Mouse (Mus musculus) spleen, adult 18-20 months (tissue): Measurements from ENCODE around the gene Large2.
A peak's percentile ranks its signal among the peaks of the same experiment; 100 is the strongest.

Experiments
- DNase-seq, 2 experiments: peaks; one replicate each; pipeline ENCODE4 v3.0.0; 2022; ENCODE audit warnings: mixed read lengths in 2 of 2

The Large2 gene

GRCm38 (mm10) chr2:92390206-92390930, 15.7 kb upstream of the Large2 start:
- DNase-seq, result no peak

DNA sequence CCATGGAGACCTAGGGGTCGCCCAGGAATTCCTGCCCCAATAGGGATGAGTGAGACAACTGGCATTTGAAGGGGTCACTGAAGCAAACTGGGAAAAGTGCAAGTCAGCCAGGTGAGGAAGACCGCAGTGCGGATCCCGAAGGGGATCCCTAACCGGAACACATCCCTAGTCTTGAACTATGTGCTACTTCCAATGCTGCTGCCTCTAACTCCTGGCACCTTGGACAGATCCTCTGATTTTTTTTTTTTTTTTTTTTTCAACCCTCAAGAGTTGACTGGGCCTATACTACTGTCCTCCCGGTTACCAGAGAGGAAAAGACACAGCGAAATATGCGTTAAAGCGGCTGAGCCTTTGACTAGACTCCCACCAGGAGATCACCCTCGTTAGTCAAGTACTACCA, 15.0 kb upstream of the Large2 start:
- no peak for DNase-seq

GRCm38 (mm10) chr2:92388891-92389641, 14.4 kb upstream of the Large2 start:
- DNase-seq, result peak; percentile 30 to 33

DNA sequence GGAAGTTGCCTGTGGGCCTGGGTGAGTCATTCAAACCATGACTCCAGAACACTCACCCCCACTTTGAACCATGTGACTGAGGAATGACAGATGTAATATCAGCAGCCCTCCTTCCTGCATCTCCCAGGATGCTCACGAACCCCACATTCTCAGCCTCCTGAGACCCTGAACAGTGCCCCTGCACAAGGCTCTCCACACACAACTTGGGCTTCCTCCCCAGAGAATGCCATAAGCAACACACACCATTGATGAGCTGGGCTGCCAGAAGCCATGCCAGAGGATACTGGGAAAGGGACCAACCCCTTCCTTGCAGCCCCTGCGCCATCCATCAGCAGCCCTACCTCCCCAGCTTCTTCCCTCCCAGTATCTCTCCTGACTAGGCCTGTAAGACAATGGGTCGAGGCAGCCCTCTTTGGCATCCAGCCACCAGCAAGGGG, 13.4 kb upstream of the Large2 start:
- no peak for DNase-seq

DNA sequence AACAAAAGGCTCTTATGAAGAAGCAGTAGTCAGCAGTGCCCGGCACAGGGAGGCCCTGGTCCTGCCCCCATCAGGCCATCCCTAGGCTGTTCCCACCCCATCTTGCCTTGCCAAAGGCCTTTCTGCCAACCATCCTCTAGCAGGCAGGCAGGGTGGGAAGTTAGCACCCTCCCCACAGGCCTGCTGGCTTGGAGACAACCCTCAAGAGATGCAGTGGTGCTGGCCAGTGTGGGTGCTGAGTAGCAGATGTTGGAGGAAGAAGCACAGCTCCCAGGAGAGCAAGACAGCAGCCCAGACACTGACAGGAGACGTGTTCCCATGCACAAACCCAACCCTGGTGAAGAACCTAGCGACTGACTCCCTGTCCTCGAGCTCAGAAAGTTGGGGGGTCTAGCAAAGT, 13.0 kb upstream of the Large2 start:
- no peak for DNase-seq

DNA sequence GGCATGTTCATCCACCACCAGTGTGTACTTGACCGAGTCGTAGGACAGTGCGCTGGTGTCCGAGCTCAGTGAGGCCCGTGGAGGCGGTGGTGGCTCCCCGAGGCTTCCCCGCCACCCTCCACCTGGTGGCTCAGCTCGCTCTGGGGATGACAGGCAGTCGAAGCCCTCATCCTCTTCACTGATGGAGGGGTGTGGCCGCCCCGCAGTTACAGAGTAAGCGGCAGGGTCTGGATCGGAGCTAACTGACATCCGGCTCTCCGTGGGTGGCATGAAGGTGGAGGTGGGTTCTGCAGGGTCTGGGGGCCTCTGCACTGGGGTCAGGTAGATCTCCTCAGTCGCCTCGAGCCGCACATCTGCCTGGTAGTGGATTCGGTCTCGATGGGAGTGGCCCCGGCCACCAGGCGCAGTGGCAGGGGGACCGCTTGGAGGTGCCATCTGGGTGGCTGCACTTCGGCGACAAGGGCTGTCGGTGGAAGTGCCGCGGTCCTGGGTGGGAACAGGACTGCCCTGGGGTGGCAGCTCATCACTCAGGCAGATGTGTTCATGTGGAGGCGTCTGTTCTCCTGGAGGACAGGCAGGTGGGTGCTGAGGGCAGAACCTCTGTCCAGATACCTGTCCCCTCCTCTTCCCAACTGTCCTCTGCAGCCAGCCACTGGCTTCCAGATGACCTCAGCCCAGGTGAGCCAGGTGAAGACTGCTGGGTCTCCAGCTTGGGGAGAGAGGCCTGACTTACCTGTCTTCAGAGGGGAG, 12.3 kb upstream of the Large2 start:
- DNase-seq, result no peak

GRCm38 (mm10) chr2:92385113-92386051, 10.7 kb upstream of the Large2 start:
- no peak for DNase-seq

DNA sequence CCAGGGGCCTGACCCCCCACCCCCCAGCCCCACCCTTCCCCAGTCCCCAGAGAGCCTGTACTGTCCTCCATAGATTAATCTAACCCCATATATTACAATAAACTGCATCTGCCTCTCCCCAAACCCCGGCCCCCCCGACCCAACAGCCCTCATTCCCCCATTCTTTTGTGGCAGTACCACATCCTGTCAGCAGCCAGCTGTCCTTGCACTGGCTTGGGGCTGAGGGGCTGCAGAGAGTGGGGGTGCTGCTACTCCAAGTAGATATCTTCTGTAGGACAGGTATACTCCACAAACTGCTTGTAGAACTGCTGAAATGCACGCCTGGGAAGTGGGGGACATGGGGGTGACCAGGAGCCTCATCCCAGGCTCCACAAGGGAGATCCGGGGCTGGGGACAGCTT, 9.4 kb upstream of the Large2 start:
- no peak for DNase-seq

- no peak for DNase-seq
Measured at GRCm38 (mm10) chr2:92382759-92383158, 8.1 kb upstream of the Large2 start.

DNA sequence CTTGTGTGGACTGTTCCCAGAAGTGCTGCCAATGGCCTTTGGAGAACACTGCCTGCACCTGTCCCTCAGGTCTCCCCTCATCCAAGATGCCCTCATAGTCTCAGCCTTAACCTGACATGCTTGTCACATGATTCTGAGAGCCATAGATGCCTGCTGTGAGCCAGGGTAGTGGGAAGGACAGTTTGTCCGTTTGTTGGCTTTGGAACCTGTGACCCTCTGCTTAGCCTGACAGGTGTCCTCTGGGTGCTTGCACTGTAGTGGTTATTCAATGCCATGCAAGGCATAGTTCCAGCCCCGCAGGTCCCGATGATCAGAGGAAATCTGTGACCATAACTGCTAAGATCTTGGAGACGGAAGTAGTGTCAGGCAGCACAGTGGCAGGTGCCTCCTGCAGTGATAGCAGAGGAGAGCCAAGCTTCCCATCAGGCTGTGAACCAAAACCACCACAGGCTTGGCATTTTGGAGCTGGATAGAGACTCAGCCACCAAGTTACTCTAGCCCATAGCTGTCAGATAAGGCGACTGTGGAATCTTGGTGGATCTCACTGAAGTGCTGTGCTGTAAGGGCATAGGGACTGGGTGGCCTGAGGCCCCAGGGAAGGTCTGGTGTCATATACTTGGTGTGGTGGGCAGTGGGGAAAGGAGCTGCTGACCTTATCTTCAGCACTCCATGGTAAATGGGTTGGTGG, 7.4 kb upstream of the Large2 start, which contains the start of gene 1700029I15Rik:
Gene 1700029I15Rik (plus strand): TSS at position 638 of the 688 bp plus-strand sequence.
- DNase-seq, result no peak

- DNase-seq, result no peak
Measured at GRCm38 (mm10) chr2:92381161-92381560, 6.5 kb upstream of the Large2 start.

- no peak for DNase-seq
Measured at GRCm38 (mm10) chr2:92380495-92381050, 5.9 kb upstream of the Large2 start.

DNA sequence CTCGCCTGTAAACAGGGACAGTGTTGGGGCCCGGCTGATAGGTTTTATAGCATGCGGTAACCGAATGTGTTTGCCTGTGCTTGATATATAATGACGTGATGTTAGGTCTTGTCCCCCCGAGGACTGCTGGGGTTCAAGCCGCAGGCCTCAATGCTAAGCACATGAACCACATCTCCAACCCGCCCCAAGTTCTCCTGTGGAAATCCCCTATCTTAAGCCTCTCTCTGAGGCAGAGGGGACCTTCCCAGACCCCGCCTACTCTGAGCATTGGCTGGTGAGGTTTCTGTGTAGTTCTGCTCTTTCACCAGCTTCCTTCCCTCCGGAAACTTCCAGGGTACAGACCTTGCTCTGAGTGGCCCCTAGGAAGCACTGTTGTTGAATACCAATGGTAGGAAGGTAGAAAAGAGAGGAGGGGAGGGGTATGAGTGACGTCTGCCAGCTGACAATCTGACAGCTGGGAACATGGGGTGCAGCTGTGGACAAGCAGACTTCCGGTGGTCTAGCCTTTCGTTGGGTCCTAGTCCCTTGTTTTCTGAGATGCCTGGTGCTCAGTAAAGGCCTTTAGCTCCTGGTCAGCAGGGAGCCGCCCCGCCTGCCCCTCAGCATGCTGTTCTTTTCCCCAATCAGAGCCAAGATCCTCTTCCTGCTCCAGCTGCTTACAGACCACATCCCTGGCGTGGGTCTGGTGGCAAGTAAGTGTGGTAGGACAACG, 5.3 kb upstream of the Large2 start:
- no peak for DNase-seq

- DNase-seq, result no peak
Measured at GRCm38 (mm10) chr2:92377320-92377719, 2.7 kb upstream of the Large2 start.

DNA sequence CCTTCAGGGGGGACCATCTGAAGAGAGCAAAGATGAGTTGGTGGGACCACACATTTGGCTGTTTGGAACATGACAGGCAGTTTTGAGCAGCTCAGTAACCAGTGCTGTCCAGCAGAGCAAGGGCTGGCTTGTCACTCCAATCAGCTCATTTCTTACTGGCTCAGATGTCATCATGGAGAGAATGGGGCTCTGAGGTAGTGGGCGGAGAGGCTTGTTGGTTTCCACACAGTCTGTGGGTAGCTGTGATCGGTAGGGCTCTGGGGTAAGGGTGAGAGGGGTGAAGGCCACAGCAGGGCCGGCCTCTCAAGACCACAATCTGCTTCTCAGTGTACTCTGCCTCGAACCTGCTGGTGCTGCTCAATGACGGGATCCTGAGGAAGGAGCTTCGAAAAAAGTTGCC, 1.6 kb upstream of the Large2 start:
- no peak for DNase-seq

DNA sequence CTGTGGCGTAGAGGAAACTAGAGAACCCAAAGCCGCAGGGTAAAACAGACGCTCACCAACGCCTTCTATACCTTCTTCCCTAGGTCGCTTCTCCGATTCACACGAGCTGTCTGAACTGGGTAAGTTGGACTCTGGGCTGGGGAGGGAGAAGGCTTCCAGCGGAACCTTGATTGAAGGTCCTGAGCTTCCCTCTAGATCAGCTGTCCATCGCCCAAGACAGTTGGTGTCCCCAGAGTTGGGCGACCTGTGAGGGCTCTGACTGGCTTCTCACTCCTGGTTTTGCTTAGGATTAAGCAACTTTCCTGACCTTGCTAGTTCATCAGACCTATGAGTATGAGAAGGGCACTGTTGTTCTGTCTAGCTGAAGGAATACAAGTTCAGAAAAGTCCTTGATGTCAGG, 1.1 kb upstream of the Large2 start:
- DNase-seq, result no peak

GRCm38 (mm10) chr2:92375099-92375623, 492 bp upstream of the Large2 start:
- DNase-seq, result peak; percentile 87 to 93

DNA sequence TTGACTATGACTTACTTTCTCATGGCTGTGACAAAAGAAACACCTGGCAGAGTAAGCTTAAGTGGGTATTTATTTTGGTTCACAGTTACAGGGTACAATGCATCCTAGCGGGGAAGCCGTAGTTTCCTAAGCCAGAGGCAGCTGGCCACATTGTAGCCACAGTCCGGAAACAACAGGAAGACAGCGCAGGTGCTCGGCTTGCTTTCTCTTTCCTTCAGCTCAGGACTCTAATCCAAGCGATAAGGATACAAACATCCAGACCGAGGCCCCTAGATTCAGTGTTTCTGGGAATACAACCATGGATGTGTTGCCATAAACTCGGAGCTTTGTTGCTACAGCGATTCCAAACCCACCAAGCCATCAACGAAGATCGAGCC, 1.2 kb downstream of the Large2 start:
- no peak for DNase-seq

DNA sequence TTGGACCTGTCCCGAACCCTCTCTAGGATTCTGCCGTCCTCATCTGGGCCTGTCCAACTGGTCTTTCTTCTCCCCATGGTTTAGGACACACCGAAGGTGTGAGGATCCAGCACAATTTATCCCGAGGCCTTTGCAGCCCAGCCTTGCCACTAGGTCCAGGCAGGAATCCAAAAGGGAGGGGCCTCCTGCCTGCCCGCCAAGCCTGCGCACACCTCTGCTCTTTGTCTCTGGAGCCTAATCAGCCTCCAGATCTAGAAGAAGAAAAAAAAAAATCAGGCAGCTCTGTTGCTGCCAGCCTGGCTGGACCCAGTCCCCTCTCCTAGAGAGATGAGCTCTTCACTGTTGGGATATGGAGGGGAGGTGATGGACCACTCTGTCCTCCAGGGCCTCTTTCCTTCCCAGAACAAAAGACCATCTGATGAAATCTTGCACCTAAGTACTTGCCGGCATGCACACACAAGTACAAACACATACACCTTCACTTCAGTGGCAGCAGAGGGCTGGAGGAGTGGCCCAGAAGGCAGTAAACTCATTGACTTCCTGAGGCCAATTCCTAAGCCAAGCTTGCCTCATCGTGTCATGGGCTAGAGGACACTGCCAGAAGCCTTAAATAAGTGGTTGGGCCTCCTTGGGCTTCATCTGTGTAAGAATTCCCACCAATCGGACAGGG, 1.8 kb downstream of the Large2 start:
- DNase-seq, result no peak
